ENCODE assay signal across 9 mouse cellular contexts in genomic region chr2:133724310-133724709, GRCm38 (mm10).
DNase-seq lines count a peak whose midpoint lies in the region; ATAC-seq and TF ChIP-seq lines count a peak whose summit lies in the region.
"Had no signal": no experiment of that assay in that cellular context is flagged by ENCODE, and none has a peak within 500 bp of the region (broad histone marks: within the 10 kb centered on the region; RNA-seq: fewer than 3 reads in every experiment).

No protein-coding gene starts in this region.

- TF ChIP-seq POLR2A in heart, adult 2 months (IDR thresholded peaks at IDR 0.05; ENCODE audit: insufficient read depth, low read depth, low read length): no peak

- intact Hi-C loops in heart, adult 2 months (cut with DNase I): no loop called here
- intact Hi-C loops in heart, postnatal 25 days (cut with DNase I): no loop called here

- peak; percentile 47 for TF ChIP-seq CTCF in heart, adult 2 months (IDR thresholded peaks at IDR 0.05)

- WGBS in heart, adult 2 months: 71% methylated on average over 7 of the region's 7 CpGs

- no peak overlapping the region for H3K4me3 ChIP-seq in heart, adult 2 months

- no peaks in the 10 kb centered on the region for H3K79me2 ChIP-seq in heart, adult 2 months (replicated peaks; ENCODE audit: control insufficient read depth, insufficient read depth, low read length)

- H3K4me1 ChIP-seq in heart, adult 2 months (ENCODE audit: control insufficient read depth, insufficient read depth, low read length): no peaks in the 10 kb centered on the region

- no peaks in the 10 kb centered on the region for H3K36me3 ChIP-seq in heart, adult 2 months (ENCODE audit: control insufficient read depth, insufficient read depth, low read length)
- H3K36me3 ChIP-seq: G1E had no signal

- no peak overlapping the region for H3K27ac ChIP-seq in heart, adult 2 months

- no peak for TF ChIP-seq EP300 in heart, adult 2 months (IDR thresholded peaks at IDR 0.05; ENCODE audit: insufficient read depth, low read depth, low read length)

- ATAC-seq in megakaryocyte progenitor cell, adult 5-6 weeks (replicated peaks; ENCODE audit: poor library complexity): peak; percentile 83

- DNase-seq in heart, adult 2 months: no peak
- no peak for DNase-seq in heart, postnatal 25 days (ENCODE audit: low spot score)
- peak; percentile 3 for DNase-seq in ES-CJ7 (ENCODE audit: low read depth, low spot score)
- DNase-seq in embryo, embryonic 10.5 days (ENCODE audit: low spot score): peak; percentile 18
- peak; percentile 22 for DNase-seq in kidney, postnatal 10 days
- DNase-seq in Muller cell, postnatal 12 days (ENCODE audit: inconsistent ontology term): no peak
- DNase-seq in gastrocnemius, postnatal 10 days: no peak

- H3K27me3 ChIP-seq in heart, adult 2 months (ENCODE audit: control insufficient read depth, insufficient read depth, low read length): no peaks in the 10 kb centered on the region

- no peak overlapping the region for H3K9ac ChIP-seq in heart, adult 2 months (ENCODE audit: low read depth, low read length)

Comparison
In these comparisons a context has a peak if more than half of its experiments do, and no peak if none do; other contexts are left out.
1. DNase-seq: peak in ES-CJ7 (single experiment), embryo, embryonic 10.5 days (single experiment) and kidney, postnatal 10 days (single experiment); none in heart, adult 2 months (0 of 2), heart, postnatal 25 days (single experiment), Muller cell, postnatal 12 days (single experiment) and gastrocnemius, postnatal 10 days (single experiment).